Mouse (Mus musculus): ENCODE measurements around the gene Pgm3. TPM values are rescaled to one million over a fixed set of nuclear protein-coding genes. Genes with fewer than 3 reads are reported as not detected.

Pgm3 gene
- total RNA-seq, 1 experiment from 2014 or later, result 40.3 TPM

GRCm38 (mm10) chr9:86569314-86569910, 2.2 kb downstream of the Pgm3 start:
- no peak for DNase-seq

DNA sequence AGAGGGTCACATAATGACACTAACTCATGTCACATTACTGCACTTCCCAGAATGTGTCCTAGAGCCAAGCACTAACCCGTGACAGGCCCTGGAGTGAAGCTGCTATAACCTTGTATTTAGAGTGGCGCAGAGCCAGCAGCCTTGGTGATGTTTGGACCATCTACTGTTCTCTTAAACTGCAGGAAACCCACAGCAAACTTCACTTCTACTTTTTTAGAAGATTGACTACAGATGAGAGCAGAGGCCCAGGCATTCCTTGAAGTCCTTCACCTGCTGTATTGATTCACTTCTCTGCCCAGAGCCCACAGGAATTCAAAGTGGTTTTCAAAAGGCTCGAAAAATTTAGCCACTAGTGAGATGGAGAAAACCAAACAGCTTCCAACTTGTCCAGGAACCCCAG, 11.1 kb downstream of the Pgm3 start:
- peak; percentile 65 for DNase-seq

GRCm38 (mm10) chr9:86554641-86555040, 17.0 kb downstream of the Pgm3 start:
- no peak for DNase-seq

DNA sequence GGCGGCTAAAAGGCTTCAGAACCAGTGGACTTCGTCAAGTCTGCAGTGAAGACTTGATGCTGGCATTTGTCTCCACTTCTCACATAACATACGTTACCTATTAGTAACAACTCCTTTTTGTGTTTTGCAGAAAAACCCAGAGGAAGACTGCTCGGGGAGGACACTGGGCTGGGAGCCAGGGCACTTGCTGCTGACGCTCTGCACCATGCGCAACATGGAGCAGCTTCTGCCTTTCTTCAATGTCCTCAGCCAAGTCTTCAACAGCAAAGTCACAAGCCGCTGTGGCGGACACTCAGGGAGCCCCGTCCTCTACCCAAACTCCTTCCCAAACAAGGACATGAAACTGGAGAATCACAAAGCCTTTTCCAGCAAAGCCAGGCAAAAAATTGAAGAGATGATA, 17.8 kb downstream of the Pgm3 start:
- no peak for DNase-seq

GRCm38 (mm10) chr9:86550717-86551116, 20.9 kb downstream of the Pgm3 start:
- DNase-seq, result no peak

DNA sequence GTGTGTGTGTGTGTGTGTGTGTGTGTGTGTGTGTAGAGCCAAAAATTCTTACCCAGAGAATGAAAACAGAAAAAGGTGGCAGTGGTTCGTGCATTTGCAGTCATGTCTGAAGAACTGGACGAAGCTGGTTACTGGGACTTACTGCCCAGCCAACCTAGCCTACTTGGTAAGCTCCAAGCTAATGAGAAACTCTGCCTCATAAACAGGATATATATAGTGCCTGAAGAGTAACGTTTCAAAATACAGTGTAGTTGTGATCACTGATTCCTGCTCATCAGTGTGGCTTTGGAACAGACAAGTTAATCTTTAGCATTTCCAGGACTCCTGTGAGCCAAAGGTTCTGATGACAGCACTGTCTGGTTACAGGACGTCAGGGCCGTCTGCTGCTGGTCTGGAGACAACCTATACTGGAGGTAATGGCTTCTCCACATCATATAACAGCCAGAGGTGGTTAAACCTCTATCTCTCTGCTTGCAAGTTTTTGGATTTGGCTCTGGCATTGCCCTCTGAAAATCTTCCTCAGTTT, 21.9 kb downstream of the Pgm3 start:
- DNase-seq, result no peak

- DNase-seq, result no peak
Observed at GRCm38 (mm10) chr9:86544559-86544958, 27.1 kb downstream of the Pgm3 start.

DNA sequence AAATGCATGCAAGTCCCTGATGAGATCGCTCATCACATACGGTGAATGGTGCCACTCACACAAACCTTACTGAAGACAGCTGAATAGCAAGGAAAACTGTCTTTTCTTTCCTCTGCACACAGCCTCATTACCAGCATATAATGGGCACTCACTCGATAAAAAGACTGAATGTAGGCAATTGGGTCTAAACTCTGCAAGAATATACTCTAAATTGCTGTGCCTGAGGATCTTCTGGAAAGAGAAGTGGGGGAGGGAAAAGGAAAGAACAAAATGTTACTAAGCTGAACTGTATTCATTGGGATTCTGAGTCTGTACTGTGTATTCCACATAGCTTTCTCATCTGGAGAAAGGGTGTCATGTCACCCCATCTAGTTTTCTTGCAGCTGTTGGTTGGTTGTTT, 28.2 kb downstream of the Pgm3 start:
- no peak for DNase-seq

GRCm38 (mm10) chr9:86534071-86534470, 37.6 kb downstream of the Pgm3 start:
- DNase-seq, result no peak

GRCm38 (mm10) chr9:86525600-86525999, 46.0 kb downstream of the Pgm3 start:
- DNase-seq, result peak; percentile 47

DNA sequence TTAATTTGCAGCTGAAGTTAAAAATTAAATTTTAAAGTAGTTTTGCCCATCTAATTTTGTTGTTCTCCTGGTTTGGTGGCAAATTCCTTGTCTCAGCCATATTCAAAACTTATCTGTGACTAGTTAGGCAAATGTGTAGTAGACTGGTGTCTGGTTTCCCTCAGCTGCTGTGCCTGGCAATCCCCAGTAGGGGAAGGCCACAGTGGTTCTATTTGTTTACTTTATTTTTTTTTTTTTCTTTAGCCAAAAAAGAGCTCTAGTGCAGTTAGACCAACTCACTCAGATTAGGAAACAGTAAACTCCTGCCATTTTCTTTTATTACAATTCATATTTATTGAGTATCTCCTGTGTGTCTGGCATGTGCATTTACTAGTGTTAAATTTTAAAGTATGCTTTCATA, 49.3 kb downstream of the Pgm3 start:
- DNase-seq, result no peak

GRCm38 (mm10) chr9:86514798-86515197, 56.8 kb downstream of the Pgm3 start:
- no peak for DNase-seq

GRCm38 (mm10) chr9:86514390-86514789, 57.3 kb downstream of the Pgm3 start:
- DNase-seq, result no peak

- DNase-seq, result no peak
Observed at GRCm38 (mm10) chr9:86513733-86514132, 57.9 kb downstream of the Pgm3 start.

- DNase-seq, result no peak
Observed at GRCm38 (mm10) chr9:86507437-86507836, 64.2 kb downstream of the Pgm3 start.

Other genes with a start within 250 kb of the Pgm3 start
- gene Ube2cbp, start 106.9 kb downstream of the Pgm3 start, total RNA-seq (2021), result 3.1 and 3.3 TPM in 2 replicates
- gene Dop1a, start 104.7 kb downstream of the Pgm3 start, total RNA-seq (2021), result 31.5 and 36.5 TPM in 2 replicates
- gene Rwdd2a, start 149 bp upstream of the Pgm3 start, total RNA-seq (2021), result 5.6 and 11.0 TPM in 2 replicates
- gene Me1, start 124.1 kb upstream of the Pgm3 start, total RNA-seq (2021), result 1,725 and 1,739 TPM in 2 replicates
- gene Prss35, start 171.8 kb upstream of the Pgm3 start, total RNA-seq (2021), result 181 and 236 TPM in 2 replicates